19 mouse cellular contexts compared by ENCODE assay signal in the genomic region with DNA sequence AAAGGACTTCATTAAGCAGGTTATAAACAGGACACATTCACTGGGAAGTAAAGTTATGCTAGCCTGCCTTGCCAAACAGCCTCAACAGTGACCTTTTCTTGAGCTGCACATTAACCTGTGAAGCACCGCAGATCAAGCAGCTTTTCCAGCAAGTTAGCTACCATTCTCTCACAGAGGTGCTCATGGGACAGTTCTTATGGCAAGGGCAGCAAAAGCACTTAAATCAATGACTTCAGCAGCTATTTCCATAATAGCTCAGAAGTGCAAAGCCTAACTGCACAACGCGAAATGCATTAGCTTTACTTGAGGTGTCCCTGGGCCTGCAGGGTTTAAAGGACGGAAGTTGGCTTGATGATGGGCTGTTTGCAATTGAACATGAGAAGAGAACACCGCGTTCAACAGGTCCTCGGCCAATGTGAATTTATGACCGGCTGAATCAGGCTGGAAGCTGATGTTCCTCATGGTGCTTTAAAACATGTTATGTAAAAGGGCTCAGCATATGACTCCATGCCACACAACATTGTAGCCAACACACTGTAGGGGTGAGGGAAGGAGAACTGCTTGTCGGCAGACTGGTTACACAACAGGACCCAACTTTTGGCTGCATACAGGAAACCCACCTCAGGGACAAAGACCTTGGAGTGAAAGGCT. TPM values are rescaled to one million over a fixed set of nuclear protein-coding genes. Genes with fewer than 3 reads are reported as not detected.
A peak's percentile ranks its signal among the peaks of the same experiment; 100 is the strongest.
DNase-seq lines count a peak whose midpoint lies in the region; ATAC-seq lines count a peak whose summit lies in the region.
"Had no signal": no experiment of that assay in that cellular context is flagged by ENCODE, and none has a peak within 500 bp of the region (broad histone marks: within the 10 kb centered on the region; RNA-seq: fewer than 3 reads in every experiment).

No protein-coding gene starts in this region.

- no peaks in the 10 kb centered on the region for H3K27me3 ChIP-seq in kidney, embryonic 14.5 days (ENCODE audit: control insufficient read depth, insufficient read depth, low read length)
- H3K27me3 ChIP-seq: heart, embryonic 13.5 days; hindbrain, embryonic 12.5 days had no signal

- peak; percentile 73 for DNase-seq in kidney, adult 11 months
- DNase-seq in kidney, postnatal 4 days: no peak
- DNase-seq in kidney, adult 9 months: peak; percentile 83
- DNase-seq in kidney, postnatal 36 days: peak; percentile 47 to 66
- no peak for DNase-seq in layer of hippocampus, postnatal 36 days
- DNase-seq: adrenal gland, adult 2 months; adrenal gland, postnatal 25 days; cerebellum, adult 2 months; cerebellum, postnatal 10 days; gastrocnemius, postnatal 25 days; heart, postnatal 4 days had no signal

- no peaks in the 10 kb centered on the region for H3K36me3 ChIP-seq in kidney, embryonic 14.5 days (ENCODE audit: control insufficient read depth, insufficient read depth, low read length)
- H3K36me3 ChIP-seq: embryonic facial prominence, embryonic 10.5 days; forebrain, embryonic 10.5 days; heart, embryonic 13.5 days; hindbrain, embryonic 12.5 days had no signal

- H3K27ac ChIP-seq in kidney, embryonic 14.5 days (ENCODE audit: low read depth, low read length): no peak overlapping the region
- H3K27ac ChIP-seq: embryonic facial prominence, embryonic 10.5 days; forebrain, embryonic 10.5 days; heart, embryonic 13.5 days; hindbrain, embryonic 12.5 days had no signal

- no peaks in the 10 kb centered on the region for H3K9me3 ChIP-seq in kidney, embryonic 14.5 days (ENCODE audit: control insufficient read depth, low read length)
- H3K9me3 ChIP-seq: embryonic facial prominence, embryonic 10.5 days; forebrain, embryonic 10.5 days; heart, embryonic 13.5 days; hindbrain, embryonic 12.5 days had no signal

- ATAC-seq in kidney, embryonic 14.5 days (ENCODE audit: low FRiP score, low TSS enrichment): no peak
- ATAC-seq: forebrain, embryonic 14.5 days; hindbrain, embryonic 16.5 days had no signal

- WGBS in kidney, embryonic 14.5 days: 79% methylated on average over 9 of the region's 9 CpGs

- H3K4me1 ChIP-seq in kidney, embryonic 14.5 days (ENCODE audit: control insufficient read depth, insufficient read depth, low read length): no peaks in the 10 kb centered on the region
- H3K4me1 ChIP-seq: embryonic facial prominence, embryonic 10.5 days; forebrain, embryonic 10.5 days; heart, embryonic 13.5 days; hindbrain, embryonic 12.5 days had no signal

- no peak overlapping the region for H3K4me2 ChIP-seq in kidney, embryonic 14.5 days (replicated peaks; ENCODE audit: low read depth, low read length)
- H3K4me2 ChIP-seq: heart, embryonic 13.5 days; hindbrain, embryonic 12.5 days had no signal

- H3K9ac ChIP-seq in kidney, embryonic 14.5 days (ENCODE audit: low read depth, low read length): no peak overlapping the region
- H3K9ac ChIP-seq: heart, embryonic 13.5 days; hindbrain, embryonic 12.5 days had no signal

- H3K4me3 ChIP-seq in kidney, embryonic 14.5 days (ENCODE audit: low read length): no peak overlapping the region
- H3K4me3 ChIP-seq: embryonic facial prominence, embryonic 10.5 days; erythroblast, embryonic 14.5 days; forebrain, embryonic 10.5 days; heart, embryonic 13.5 days; hindbrain, embryonic 12.5 days had no signal

RNA-seq across cellular contexts. Expression of gene Galnt3, which starts 16.8 kb away (rescaled TPM):
- 7.0 and 9.4 TPM in 2 replicates for polyA plus RNA-seq in kidney, embryonic 14.5 days (2014; fragmentation: Nextera tagmentation; extraction: Ambion mirVana)
- 1 to 10 TPM; 7.8 to 7.9 TPM for total RNA-seq in layer of hippocampus, postnatal 36 days (2021)
- total RNA-seq: gastrocnemius, postnatal 25 days; heart, postnatal 4 days had no signal
- polyA plus RNA-seq: erythroblast, embryonic 14.5 days had no signal

Comparison
In these comparisons a context has a peak if more than half of its experiments do, and no peak if none do; other contexts are left out.
1. DNase-seq: peak in kidney, adult 11 months (single experiment), kidney, adult 9 months (single experiment) and kidney, postnatal 36 days (2 of 2); none in kidney, postnatal 4 days (0 of 2) and layer of hippocampus, postnatal 36 days (0 of 2).